Mouse (Mus musculus) C2C12 (cell line): ENCODE measurements at regions not wholly inside any gene's neighbourhood (a gene's known extent, or its start where the extent isn't known, plus 50 kb on each side); places are given as distances from the start of the nearest gene placed in this dataset.

ENCODE experiments used
- CTCF ChIP-seq: IDR thresholded peaks from one replicate; pipeline ENCODE4 v1.5.1; 2011; ENCODE audit not compliant: control insufficient read depth, insufficient read depth, insufficient read length
- MYOD1 ChIP-seq: IDR thresholded peaks from one replicate; pipeline ENCODE4 v1.6.1; 2011; ENCODE audit warnings: low read depth; ENCODE audit not compliant: control insufficient read depth, insufficient read length
- USF1 ChIP-seq: IDR thresholded peaks from one replicate; pipeline ENCODE4 v1.6.1; 2011; ENCODE audit warnings: low read depth, mild to moderate bottlenecking, control low read depth, moderate library complexity

GRCm38 (mm10) chr9:56549774-56550173 lies 131.4 kb downstream of the Hmg20a start:
- no peak for TF ChIP-seq CTCF
- no peak for TF ChIP-seq USF1
- no peak for TF ChIP-seq MYOD1
